Mouse (Mus musculus) heart, postnatal 14 days (tissue): ENCODE data around the gene Pnrc2. TPM values are rescaled to one million over a fixed set of nuclear protein-coding genes. Genes with fewer than 3 reads are reported as not detected.

Experiments used
- DNase-seq, 2 experiments: peaks; one replicate each; pipeline ENCODE4 v3.0.0; 2021 to 2022
- intact Hi-C: fragments of 180-260 bp; cut with DNase I; formaldehyde crosslinking; loops from one replicate; pipeline ENCODE4 v1.15.1; 2025
- long read RNA-seq, 2 experiments: library from polyadenylated mRNA; stranded (forward); transcript quantifications; one replicate each; pipeline ENCODE4 v2.0.0; 2021
- total RNA-seq, 2 experiments: library from RNA; stranded (reverse); gene quantifications; 2 replicates each; pipeline ENCODE4 v1.2.3; 2021

Gene Pnrc2
- 10 to 100 TPM; 79.0 to 84.8 TPM for total RNA-seq
- long read RNA-seq, experiment 1, transcript Pnrc2-201 (3 exons, 1,919 nt): major isoform, 92 of 112 reads
- long read RNA-seq, experiment 1, partial matches to known transcripts: 0 of 112 reads
- long read RNA-seq, experiment 1, other reads (novel, unspliced or antisense): 12 of 112 reads
- long read RNA-seq, experiment 2, transcript Pnrc2-201 (3 exons, 1,919 nt): major isoform, 74 of 87 reads
- long read RNA-seq, experiment 2, partial matches to known transcripts: 1 of 87 reads
- long read RNA-seq, experiment 2, other reads (novel, unspliced or antisense): 8 of 87 reads

- peak; percentile 88 to 90 for DNase-seq
- intact Hi-C loops: no loop called here
Observed at GRCm38 (mm10) chr4:135873526-135874202, at the start of gene Pnrc2. Pnrc2 (minus strand) TSS chr4:135873850.

GRCm38 (mm10) chr4:135922190-135922589 is 48.5 kb upstream of the Pnrc2 start:
- intact Hi-C loops: no loop called here

DNA sequence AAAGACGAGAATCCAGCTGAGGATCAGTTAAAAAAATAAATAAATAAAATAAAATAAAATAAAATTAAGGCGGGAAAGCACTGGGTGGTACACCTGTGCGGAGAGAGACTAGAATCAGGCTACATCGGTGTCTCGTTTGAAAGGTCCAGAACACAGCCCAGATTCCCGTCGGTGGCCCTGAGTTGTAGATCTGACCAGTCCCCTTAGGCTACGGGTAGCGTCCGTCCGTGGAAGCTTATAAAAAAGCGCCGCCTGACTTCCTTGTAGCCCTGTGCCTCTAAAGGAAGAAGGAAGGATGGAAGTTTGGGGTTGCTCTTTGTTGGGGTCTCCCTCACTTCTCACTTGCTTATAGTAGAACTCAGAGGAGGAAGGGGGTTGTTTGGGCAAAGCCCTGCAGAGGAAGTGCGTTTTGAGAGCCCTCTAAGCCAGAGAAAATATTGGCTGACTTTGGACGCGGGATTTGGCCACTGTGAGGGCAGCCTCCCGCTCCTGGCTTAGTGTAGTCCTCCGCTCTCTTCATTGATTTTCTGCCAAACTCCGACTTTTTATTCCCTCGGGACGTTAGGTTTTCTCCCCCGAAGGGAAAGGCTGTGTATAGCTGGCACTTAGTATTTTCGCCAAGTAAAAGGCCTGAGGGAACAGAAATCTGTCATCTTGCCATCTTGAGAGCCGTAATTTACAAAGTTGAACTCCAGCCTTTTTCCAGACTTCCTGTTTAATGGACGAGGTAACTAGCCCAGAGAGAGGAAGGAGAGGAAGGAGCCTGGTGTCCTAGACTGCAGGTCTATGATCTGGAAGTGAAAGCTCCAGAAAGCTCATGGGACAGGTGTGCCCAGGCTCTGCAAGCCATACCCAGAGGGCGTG is 47.8 kb upstream of the Pnrc2 start:
- DNase-seq: peak in 1 of 2 experiments; percentile 38
- intact Hi-C loops: no loop called here

More at GRCm38 (mm10) chr4:135922190-135922589, 48.5 kb upstream of the Pnrc2 start:
- no peak for DNase-seq

- intact Hi-C loops: loop anchor here (1.0 kb wide), 1 partner anchor 119 kb away; no protein-coding TSS in a partner anchor
- peak; percentile 96 to 97 for DNase-seq
Observed at GRCm38 (mm10) chr4:135920304-135921241, 46.9 kb upstream of the Pnrc2 start, which contains the start of gene Fuca1. Fuca1 (plus strand) TSS chr4:135920735.

GRCm38 (mm10) chr4:135919280-135919639 is 45.6 kb upstream of the Pnrc2 start:
- intact Hi-C loops: loop anchor here (2.0 kb wide), 1 partner anchor 28 kb away; no protein-coding TSS in a partner anchor
- no peak for DNase-seq

GRCm38 (mm10) chr4:135918635-135919279 is 45.1 kb upstream of the Pnrc2 start:
- DNase-seq: no peak
- intact Hi-C loops: loop anchor here (2.0 kb wide), 1 partner anchor 28 kb away; no protein-coding TSS in a partner anchor

GRCm38 (mm10) chr4:135913433-135913832 is 39.8 kb upstream of the Pnrc2 start:
- intact Hi-C loops: no loop called here
- DNase-seq: no peak

GRCm38 (mm10) chr4:135912835-135913234 is 39.2 kb upstream of the Pnrc2 start:
- DNase-seq: no peak
- intact Hi-C loops: no loop called here

DNA sequence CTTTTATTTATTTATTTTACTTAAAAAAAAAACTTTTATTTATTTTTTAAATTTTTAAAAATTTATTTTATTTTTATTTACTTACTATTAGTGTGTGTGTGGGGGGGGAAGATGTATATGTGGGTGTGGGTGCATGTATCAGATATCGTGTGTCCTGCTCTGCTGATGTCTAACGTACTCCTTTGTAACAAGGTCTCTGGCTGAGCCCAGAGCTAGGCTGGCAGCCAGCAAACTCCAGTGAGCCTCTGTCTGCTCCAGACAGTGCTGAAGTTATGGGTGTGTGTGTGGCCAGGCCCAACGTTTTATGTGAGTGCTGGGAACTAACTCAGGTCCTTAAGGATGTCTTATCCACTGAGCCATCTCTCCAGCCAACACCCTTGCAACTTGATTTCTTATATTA is 38.5 kb upstream of the Pnrc2 start:
- intact Hi-C loops: no loop called here
- DNase-seq: no peak

DNA sequence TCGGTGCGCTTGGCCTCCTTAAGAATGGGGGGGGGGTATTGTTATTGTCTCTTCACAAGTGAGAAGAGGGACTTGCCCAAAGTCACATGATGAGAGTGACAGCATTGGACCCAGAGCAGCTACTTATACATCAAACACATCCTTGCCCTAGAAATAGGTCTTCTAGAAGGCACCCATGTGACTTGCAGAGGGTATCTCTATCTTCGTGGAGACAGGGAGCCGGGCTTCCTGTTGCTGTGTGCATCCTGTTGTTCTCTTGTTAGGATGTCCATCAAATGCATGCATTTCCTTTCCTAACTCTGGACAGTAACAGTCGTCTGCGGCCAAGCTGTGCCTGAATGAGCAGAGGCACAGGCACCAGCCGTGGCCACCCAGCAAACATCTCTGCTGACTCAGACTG is 37.9 kb upstream of the Pnrc2 start:
- intact Hi-C loops: no loop called here
- no peak for DNase-seq

- DNase-seq: no peak
- intact Hi-C loops: no loop called here
Observed at GRCm38 (mm10) chr4:135909326-135910066, 35.8 kb upstream of the Pnrc2 start.

- DNase-seq: no peak
- intact Hi-C loops: no loop called here
Observed at GRCm38 (mm10) chr4:135906633-135907032, 33.0 kb upstream of the Pnrc2 start.

GRCm38 (mm10) chr4:135904810-135905209 is 31.2 kb upstream of the Pnrc2 start:
- no peak for DNase-seq
- intact Hi-C loops: no loop called here

DNA sequence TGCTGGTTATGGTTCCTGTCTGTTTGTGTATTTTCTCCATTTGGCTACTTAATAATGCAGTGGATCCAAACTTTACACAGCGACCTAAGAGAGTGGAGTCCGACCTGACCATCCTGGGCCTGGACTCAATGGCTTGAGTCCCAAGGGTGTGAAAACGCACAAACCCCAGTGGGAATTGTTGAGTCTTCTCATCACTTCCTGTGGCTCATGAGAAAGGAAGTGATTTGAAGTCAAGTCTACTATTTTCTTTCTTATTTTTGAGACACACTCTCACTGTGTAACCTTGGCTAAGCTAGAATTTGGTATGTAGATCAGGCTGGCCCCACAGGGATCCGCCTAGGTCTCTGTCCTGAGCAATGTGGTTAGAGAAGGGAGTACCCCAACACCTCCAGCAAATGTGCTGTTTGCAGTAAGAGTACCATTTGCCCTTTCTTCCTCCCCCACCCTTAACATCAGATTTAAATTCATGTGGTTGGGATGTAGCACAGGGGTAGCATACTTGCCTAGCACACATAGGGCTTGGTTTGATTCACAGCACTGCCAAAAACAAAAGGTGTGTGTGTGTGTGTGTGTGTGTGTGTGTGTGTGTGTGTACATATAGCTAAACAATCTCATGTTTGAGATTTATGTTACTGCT is 29.1 kb upstream of the Pnrc2 start:
- DNase-seq: no peak

DNA sequence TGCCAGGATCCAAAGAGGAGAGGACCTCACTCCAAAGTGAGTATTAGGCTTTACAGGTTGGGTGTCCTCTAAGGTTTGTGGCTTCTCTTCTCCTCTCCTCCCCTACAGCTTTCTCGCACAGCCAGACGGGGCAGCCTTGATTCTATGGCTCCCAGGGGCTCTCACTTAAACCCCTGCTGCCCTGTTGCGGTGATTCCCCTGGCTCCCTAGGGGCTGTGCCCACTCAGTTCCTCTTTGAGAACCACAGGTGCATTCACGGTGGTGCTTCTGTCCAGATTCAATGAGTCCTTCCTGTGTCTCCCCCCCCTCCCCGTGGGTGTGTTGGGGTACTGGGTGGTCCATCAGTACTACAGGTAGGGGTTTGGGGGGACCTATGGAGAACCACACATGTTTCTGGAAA is 26.4 kb upstream of the Pnrc2 start:
- intact Hi-C loops: no loop called here
- no peak for DNase-seq

More for the DNA sequence above, 29.1 kb upstream of the Pnrc2 start:
- intact Hi-C loops: no loop called here

GRCm38 (mm10) chr4:135899050-135899448 is 25.4 kb upstream of the Pnrc2 start:
- intact Hi-C loops: no loop called here
- no peak for DNase-seq

- intact Hi-C loops: no loop called here
- no peak for DNase-seq
Observed at GRCm38 (mm10) chr4:135898380-135899049, 24.9 kb upstream of the Pnrc2 start.

GRCm38 (mm10) chr4:135896157-135896556 is 22.5 kb upstream of the Pnrc2 start:
- intact Hi-C loops: no loop called here
- DNase-seq: no peak
